Mouse (Mus musculus) midbrain, embryonic 14.5 days (tissue): ENCODE data around the gene Hpse2. TPM values are rescaled to one million over a fixed set of nuclear protein-coding genes. Genes with fewer than 3 reads are reported as not detected.
A peak's percentile ranks its signal among the peaks of the same experiment; 100 is the strongest.

ENCODE experiments used
- ATAC-seq: fragments of 200-750 bp; cut with Nextera tagmentation; 2 replicates; pipeline ENCODE4 v1.8.0; 2017; ENCODE audit warnings: moderate number of reproducible peaks, moderate library complexity; ENCODE audit not compliant: low FRiP score, low TSS enrichment
- DNase-seq: peaks from one replicate; pipeline ENCODE4 v3.0.0-alpha.2; 2015
- H3K27ac ChIP-seq: fragments of 300-500 bp; sonication (generic); replicated peaks from 2 replicates; pipeline ENCODE4 v1.5.1; 2014; ENCODE audit warnings: mild to moderate bottlenecking, low read depth, low read length, moderate library complexity
- H3K27me3 ChIP-seq: fragments of 300-500 bp; sonication (generic); 2 replicates; pipeline ENCODE4 v1.6.1; 2014; ENCODE audit warnings: low read length, control low read depth, mixed read lengths; ENCODE audit not compliant: control insufficient read depth, insufficient read depth
- H3K36me3 ChIP-seq: fragments of 300-500 bp; sonication (generic); 2 replicates; pipeline ENCODE4 v1.6.1; 2014; ENCODE audit warnings: low read length, control low read depth; ENCODE audit not compliant: control insufficient read depth, insufficient read depth
- H3K4me1 ChIP-seq: fragments of 300-500 bp; sonication (generic); 2 replicates; pipeline ENCODE4 v1.6.1; 2014; ENCODE audit warnings: mild to moderate bottlenecking, antibody characterized with exemption, low read length, control low read depth; ENCODE audit not compliant: control insufficient read depth, insufficient read depth
- H3K4me2 ChIP-seq: fragments of 300-500 bp; sonication (generic); 2 replicates; pipeline ENCODE4 v1.6.1; 2014; ENCODE audit warnings: mild to moderate bottlenecking, low read length, moderate library complexity
- H3K4me3 ChIP-seq: fragments of 300-500 bp; sonication (generic); replicated peaks from 2 replicates; pipeline ENCODE4 v1.5.1; 2014; ENCODE audit warnings: low read depth, low read length
- H3K9ac ChIP-seq: fragments of 300-500 bp; sonication (generic); replicated peaks from 2 replicates; pipeline ENCODE4 v1.6.1; 2014; ENCODE audit warnings: mild to moderate bottlenecking, low read length, moderate library complexity
- H3K9me3 ChIP-seq: fragments of 300-500 bp; sonication (generic); 2 replicates; pipeline ENCODE4 v1.6.1; 2016; ENCODE audit warnings: low read length, control low read depth, mixed read lengths; ENCODE audit not compliant: control insufficient read depth
- WGBS: fragments of 180-500 bp; shearing (Covaris S2); extraction: QIAGEN DNeasy Blood & Tissue Kit; methylation state at CpG from one replicate; pipeline ENCODE4 v1.1.7; 2014; 5-methylcytosine and 5-hydroxymethylcytosine counted together
- polyA plus RNA-seq: library from polyadenylated mRNA; unstranded; fragments of >200 nt; fragmentation: Nextera tagmentation; extraction: Ambion mirVana; gene quantifications from 2 replicates; pipeline ENCODE4 v1.2.1, GENCODE M21; 2014

The Hpse2 gene
- polyA plus RNA-seq, 1 experiment from 2014 or later: not detected

DNA sequence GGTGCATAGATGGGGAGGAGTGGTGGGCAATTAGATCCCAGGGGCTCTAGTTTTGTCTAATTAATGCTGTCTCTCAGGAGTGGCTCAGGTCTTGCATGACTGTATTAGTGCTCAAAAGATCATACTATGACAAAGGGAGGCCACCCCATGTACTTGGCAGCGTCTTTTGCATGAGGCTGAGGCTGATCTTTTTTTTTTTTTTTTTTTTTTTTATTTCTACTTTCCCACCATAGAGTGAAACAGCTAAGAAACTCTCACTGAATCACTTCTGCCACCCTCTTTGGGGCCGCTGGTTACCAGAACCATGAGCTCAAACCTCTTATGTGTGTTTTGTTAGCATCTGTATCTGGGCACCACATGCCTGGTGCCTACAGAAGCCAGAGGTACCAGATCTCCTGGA is 549.0 kb downstream of the Hpse2 start:
- no peaks in the 10 kb centered on the region for H3K4me1 ChIP-seq
- H3K36me3 ChIP-seq: no peaks in the 10 kb centered on the region
- no peak overlapping the region for H3K27ac ChIP-seq
- H3K9ac ChIP-seq: no peak overlapping the region
- 69% methylated on average over 2 of the region's 2 CpGs for WGBS
- DNase-seq (no peak), ATAC-seq (no peak)
- H3K4me2 ChIP-seq: no peak overlapping the region
- H3K4me3 ChIP-seq: no peak overlapping the region
- H3K9me3 ChIP-seq: no peaks in the 10 kb centered on the region
- H3K27me3 ChIP-seq: no peaks in the 10 kb centered on the region

DNA sequence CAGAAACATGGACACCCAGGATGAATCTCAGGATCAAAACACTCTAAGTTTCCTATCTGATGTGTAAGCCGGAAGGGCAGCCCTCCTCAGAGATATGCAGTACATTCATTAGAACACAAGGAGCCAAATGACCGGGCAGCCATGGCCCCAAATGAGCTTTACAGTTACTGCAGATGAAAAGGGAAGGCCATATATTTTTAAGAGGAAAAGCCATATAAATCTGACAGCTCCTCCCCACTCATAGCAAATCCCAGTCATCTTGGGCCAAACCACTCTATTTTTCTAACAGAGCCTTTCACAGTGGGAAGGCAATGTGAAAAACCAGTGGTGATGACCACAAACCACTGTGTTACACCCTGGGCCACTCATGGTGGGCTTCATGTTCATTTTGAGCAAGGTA is 549.9 kb downstream of the Hpse2 start:
- ATAC-seq: no peak
- H3K9ac ChIP-seq: no peak overlapping the region
- no peaks in the 10 kb centered on the region for H3K9me3 ChIP-seq
- no peaks in the 10 kb centered on the region for H3K36me3 ChIP-seq
- H3K4me3 ChIP-seq: no peak overlapping the region
- H3K4me1 ChIP-seq: no peaks in the 10 kb centered on the region
- H3K27me3 ChIP-seq: no peaks in the 10 kb centered on the region
- no peak overlapping the region for H3K4me2 ChIP-seq
- H3K27ac ChIP-seq: no peak overlapping the region
- DNase-seq: no peak
- 90% methylated on average over 2 of the region's 2 CpGs for WGBS

DNA sequence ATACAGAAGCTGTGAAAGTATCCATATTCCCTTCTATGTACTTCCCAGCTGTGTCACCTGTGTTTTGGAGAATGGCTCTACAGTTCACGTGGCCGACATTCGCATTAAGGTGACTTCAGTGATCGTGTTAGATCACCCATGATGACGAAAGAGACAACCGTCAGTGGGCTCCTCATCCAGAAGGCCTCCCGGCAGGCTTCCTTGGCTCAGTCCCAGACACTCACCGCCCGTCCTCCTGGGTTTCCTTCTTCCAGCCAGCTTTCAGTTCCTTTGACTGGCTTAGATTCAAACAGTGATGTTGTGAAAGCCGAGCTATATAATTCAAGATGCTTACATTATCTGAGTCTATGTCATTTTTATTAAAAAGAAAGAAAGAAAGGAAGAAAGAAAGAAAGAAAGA is 550.6 kb downstream of the Hpse2 start:
- H3K9ac ChIP-seq: no peak overlapping the region
- no peak overlapping the region for H3K27ac ChIP-seq
- no peak overlapping the region for H3K4me2 ChIP-seq
- H3K4me1 ChIP-seq: no peaks in the 10 kb centered on the region
- WGBS: 82% methylated on average over 10 of the region's 10 CpGs
- no peak for DNase-seq
- no peak overlapping the region for H3K4me3 ChIP-seq
- no peaks in the 10 kb centered on the region for H3K36me3 ChIP-seq
- ATAC-seq: no peak
- no peaks in the 10 kb centered on the region for H3K27me3 ChIP-seq
- H3K9me3 ChIP-seq: no peaks in the 10 kb centered on the region

DNA sequence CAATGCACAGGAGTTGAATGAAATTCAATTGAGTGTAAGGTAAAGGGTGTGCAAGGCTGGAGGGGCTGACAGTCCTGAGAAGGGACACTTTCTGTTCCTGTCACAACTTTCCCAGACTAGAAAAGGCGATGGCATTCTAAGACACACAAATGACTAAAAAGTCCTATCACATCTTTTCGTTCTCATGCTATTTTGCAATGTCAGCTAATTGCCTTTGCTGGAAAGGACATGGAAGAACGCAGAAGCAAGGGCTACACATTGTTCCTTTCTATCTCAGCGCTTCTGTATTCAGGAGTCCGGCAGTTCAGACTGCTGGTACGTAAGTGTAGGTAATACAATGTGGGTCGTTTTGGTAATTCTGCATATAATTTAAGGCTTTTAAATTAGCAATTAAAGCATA is 555.0 kb downstream of the Hpse2 start:
- Histone ChIP-seq H3K36me3 (no peaks in the 10 kb centered on the region), H3K27me3 (no peaks in the 10 kb centered on the region), H3K4me1 (no peaks in the 10 kb centered on the region), H3K4me2 (no peak overlapping the region), H3K27ac (no peak overlapping the region), H3K9me3 (no peaks in the 10 kb centered on the region), H3K4me3 (no peak overlapping the region), H3K9ac (no peak overlapping the region)
- 90% methylated on average over 7 of the region's 7 CpGs for WGBS
- DNase-seq (no peak), ATAC-seq (no peak)

DNA sequence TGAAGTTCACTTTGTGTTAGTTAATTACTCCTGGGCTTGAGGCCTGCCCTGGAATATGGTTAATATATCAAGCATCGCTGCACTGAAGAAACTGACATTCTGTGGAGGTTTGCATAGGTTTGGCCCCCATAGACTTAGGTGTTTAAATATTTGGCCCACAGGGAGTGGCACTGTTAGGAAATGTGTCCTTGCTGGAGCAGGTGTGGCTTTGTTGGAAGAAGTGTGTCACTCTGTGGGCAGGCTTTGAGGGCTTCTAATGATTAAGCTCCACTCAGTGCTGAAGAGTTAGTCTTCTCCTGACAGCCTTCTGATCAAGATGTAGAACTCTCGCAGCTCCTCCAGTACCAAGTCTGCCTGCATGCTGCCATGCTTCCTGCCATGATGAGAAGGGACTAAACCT is 555.9 kb downstream of the Hpse2 start:
- WGBS: 96% methylated on average over 2 of the region's 2 CpGs

DNA sequence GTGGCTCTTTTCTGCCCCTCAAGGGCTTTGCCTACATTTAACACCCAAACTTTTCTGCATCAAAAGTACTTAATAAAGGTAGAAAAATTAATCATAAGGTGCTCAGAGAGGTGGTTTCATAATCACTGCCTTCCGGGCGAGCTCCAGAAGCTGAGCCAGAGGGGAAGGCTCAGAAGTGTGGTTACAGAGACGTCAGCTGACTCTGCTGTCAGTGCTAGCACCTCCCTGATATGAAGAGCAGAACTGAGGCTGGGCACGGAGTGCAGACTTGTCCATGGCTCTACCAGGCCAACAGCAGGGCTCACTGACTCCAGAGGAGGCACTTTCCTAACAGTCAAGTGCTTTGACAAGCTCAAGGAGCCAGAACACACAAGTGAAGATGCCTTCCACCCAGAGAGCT is 559.0 kb downstream of the Hpse2 start:
- Histone ChIP-seq H3K4me3 (no peak overlapping the region), H3K9me3 (no peaks in the 10 kb centered on the region), H3K9ac (no peak overlapping the region), H3K36me3 (no peaks in the 10 kb centered on the region), H3K4me1 (no peaks in the 10 kb centered on the region), H3K4me2 (no peak overlapping the region), H3K27ac (no peak overlapping the region), H3K27me3 (no peaks in the 10 kb centered on the region)
- no peak for DNase-seq
- no peak for ATAC-seq
- 76% methylated on average over 4 of the region's 4 CpGs for WGBS

More for the DNA sequence above, 555.9 kb downstream of the Hpse2 start:
- no peak overlapping the region for H3K4me3 ChIP-seq
- H3K9me3 ChIP-seq: no peaks in the 10 kb centered on the region
- no peak overlapping the region for H3K9ac ChIP-seq
- H3K4me1 ChIP-seq: no peaks in the 10 kb centered on the region
- H3K4me2 ChIP-seq: no peak overlapping the region
- no peaks in the 10 kb centered on the region for H3K27me3 ChIP-seq
- no peak overlapping the region for H3K27ac ChIP-seq
- H3K36me3 ChIP-seq: no peaks in the 10 kb centered on the region
- no peak for ATAC-seq
- no peak for DNase-seq

DNA sequence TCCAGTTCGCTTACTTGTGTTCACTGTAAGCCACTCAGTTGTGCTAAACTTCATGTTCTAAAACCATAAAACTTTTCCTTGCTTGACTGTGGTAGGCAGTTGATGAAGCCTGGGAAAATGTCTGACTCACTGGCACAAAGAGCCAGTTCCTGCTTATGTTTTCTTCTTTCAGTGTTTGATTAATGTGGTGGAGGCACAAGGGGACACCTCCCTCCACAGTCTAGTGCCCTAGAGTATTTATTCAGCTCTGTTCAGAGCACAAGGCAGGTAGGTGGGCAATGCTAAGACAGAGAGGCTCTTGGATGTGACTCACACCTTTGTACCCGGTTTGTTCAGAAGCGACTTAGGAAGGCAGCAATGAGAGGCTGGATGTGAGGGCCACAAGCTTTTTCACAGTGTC is 560.3 kb downstream of the Hpse2 start:
- Histone ChIP-seq H3K4me1 (no peaks in the 10 kb centered on the region), H3K27ac (no peak overlapping the region)
- 94% methylated on average over 3 of the region's 3 CpGs for WGBS

DNA sequence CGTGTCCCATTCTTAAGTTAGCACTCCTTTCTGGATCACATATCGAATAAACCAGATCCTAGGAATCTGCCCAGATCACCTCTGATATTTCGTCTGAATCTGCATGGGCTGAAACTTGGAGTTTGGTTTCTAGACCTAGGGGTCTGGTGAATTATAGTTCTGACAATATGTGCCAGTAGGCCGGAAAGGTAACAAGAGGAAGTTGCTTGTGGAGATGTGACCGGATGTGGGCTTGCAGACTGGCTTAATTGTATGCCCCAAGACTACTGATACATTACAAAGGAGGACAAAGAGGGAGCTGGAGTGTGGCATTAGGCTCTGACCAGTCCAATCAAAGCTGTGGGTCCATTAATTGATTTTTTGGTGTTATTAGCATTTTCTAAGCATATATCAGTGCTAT is 568.0 kb downstream of the Hpse2 start:
- Histone ChIP-seq H3K4me1 (no peaks in the 10 kb centered on the region), H3K4me2 (no peak overlapping the region), H3K27me3 (no peaks in the 10 kb centered on the region), H3K4me3 (no peak overlapping the region), H3K36me3 (no peaks in the 10 kb centered on the region), H3K9me3 (no peaks in the 10 kb centered on the region), H3K9ac (no peak overlapping the region), H3K27ac (no peak overlapping the region)
- DNase-seq (no peak), ATAC-seq (no peak)
- WGBS: 91% methylated on average over 5 of the region's 5 CpGs

More for the DNA sequence above, 560.3 kb downstream of the Hpse2 start:
- Histone ChIP-seq H3K4me3 (no peak overlapping the region), H3K36me3 (no peaks in the 10 kb centered on the region), H3K9ac (no peak overlapping the region), H3K9me3 (no peaks in the 10 kb centered on the region), H3K4me2 (no peak overlapping the region), H3K27me3 (no peaks in the 10 kb centered on the region)
- DNase-seq (no peak), ATAC-seq (no peak)

DNA sequence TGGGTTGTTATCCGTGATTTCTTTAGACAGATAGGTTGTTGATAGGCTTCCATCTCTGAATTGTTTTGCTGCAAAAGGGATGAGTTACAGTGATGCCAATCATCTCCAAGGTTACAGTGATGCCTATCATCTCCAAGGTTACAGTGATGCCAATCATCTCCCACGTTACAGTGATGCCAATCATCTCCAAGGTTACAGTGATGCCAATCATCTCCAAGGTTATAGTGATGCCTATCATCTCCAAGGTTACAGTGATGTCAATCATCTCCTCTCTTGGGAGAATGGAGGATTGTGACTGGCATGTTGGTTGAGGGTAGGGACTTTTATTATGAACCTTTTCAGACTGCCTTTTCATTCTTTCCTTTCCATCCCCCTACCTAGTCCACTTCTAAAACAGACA is 570.4 kb downstream of the Hpse2 start:
- H3K27ac ChIP-seq: no peak overlapping the region
- no peak overlapping the region for H3K4me2 ChIP-seq
- H3K9me3 ChIP-seq: no peaks in the 10 kb centered on the region
- no peak overlapping the region for H3K9ac ChIP-seq
- H3K36me3 ChIP-seq: no peaks in the 10 kb centered on the region
- DNase-seq (peak; percentile 36), ATAC-seq (no peak)
- no peaks in the 10 kb centered on the region for H3K4me1 ChIP-seq
- H3K27me3 ChIP-seq: no peaks in the 10 kb centered on the region
- 61% methylated on average over 2 of the region's 2 CpGs for whole genome bisulfite sequencing
- H3K4me3 ChIP-seq: no peak overlapping the region
